Mouse (Mus musculus): ENCODE measurements around the gene Gpa33. TPM values are rescaled to one million over a fixed set of nuclear protein-coding genes. Genes with fewer than 3 reads are reported as not detected.

The Gpa33 gene
- total and polyA plus RNA-seq, 2 experiments from 2014 or later: 0.07 to 0.65 TPM

- Histone ChIP-seq H3K36me3 (replicated peaks; ENCODE audit: control insufficient read depth, insufficient read depth, low read length) (0 out of 2 replicates have a peak, but pooled peaks cover 15% of the 10 kb centered on the region), H3K27ac (ENCODE audit: low read depth) (no peak overlapping the region), H3K4me3 (ENCODE audit: low read depth, low read length) (no peak overlapping the region), H3K9me3 (replicated peaks; ENCODE audit: control insufficient read depth, low read length) (0 out of 2 replicates have a peak, but pooled peaks cover 3% of the 10 kb centered on the region), H3K27me3 (ENCODE audit: control insufficient read depth, insufficient read depth, low read length) (no peaks in the 10 kb centered on the region), H3K4me2 (ENCODE audit: low read depth, low read length) (no peak overlapping the region), H3K9ac (replicated peaks; ENCODE audit: low read depth, low read length) (no peak overlapping the region), H3K4me1 (ENCODE audit: control insufficient read depth, insufficient read depth) (peaks cover 26% of the 10 kb centered on the region)
- no peak for ATAC-seq (ENCODE audit: insufficient read depth, low read depth)
- DNase-seq (ENCODE audit: low spot score): no peak
- TF ChIP-seq CTCF (IDR thresholded peaks at IDR 0.05; ENCODE audit: low read depth): no peak
- 39% methylated on average over 8 of the region's 8 CpGs for WGBS
Observed at GRCm38 (mm10) chr1:166124932-166125593, 5.0 kb upstream of the Gpa33 start.

- peaks cover 31% of the 10 kb centered on the region for H3K4me1 ChIP-seq (ENCODE audit: control insufficient read depth, insufficient read depth)
- no peak for ATAC-seq (ENCODE audit: insufficient read depth, low read depth)
Observed at GRCm38 (mm10) chr1:166126290-166126689, 3.7 kb upstream of the Gpa33 start.

GRCm38 (mm10) chr1:166126795-166127194, 3.2 kb upstream of the Gpa33 start:
- no peak for TF ChIP-seq EP300 (IDR thresholded peaks at IDR 0.05; ENCODE audit: low read depth)
- no peak for TF ChIP-seq CTCF (IDR thresholded peaks at IDR 0.05; ENCODE audit: low read depth)
- 0 out of 2 replicates have a peak, but pooled peaks cover 10% of the 10 kb centered on the region for H3K36me3 ChIP-seq (replicated peaks; ENCODE audit: control insufficient read depth, insufficient read depth, low read length)
- peaks cover 35% of the 10 kb centered on the region for H3K4me1 ChIP-seq (ENCODE audit: control insufficient read depth, insufficient read depth)
- H3K4me3 ChIP-seq (ENCODE audit: low read depth, low read length): peak overlapping the region; percentile 51
- 17% methylated on average over 9 of the region's 9 CpGs for WGBS
- peak overlapping the region; percentile 61 for H3K4me2 ChIP-seq (ENCODE audit: low read depth, low read length)
- H3K9me3 ChIP-seq (replicated peaks; ENCODE audit: control insufficient read depth, low read length): 0 out of 2 replicates have a peak, but pooled peaks cover 3% of the 10 kb centered on the region
- H3K27ac ChIP-seq (ENCODE audit: low read depth): peak overlapping the region; percentile 98
- DNase-seq (ENCODE audit: low spot score): peak; percentile 61
- ATAC-seq (ENCODE audit: insufficient read depth, low read depth): peak; percentile 60
- no peaks in the 10 kb centered on the region for H3K27me3 ChIP-seq (ENCODE audit: control insufficient read depth, insufficient read depth, low read length)
- peak overlapping the region; percentile 76 for H3K9ac ChIP-seq (replicated peaks; ENCODE audit: low read depth, low read length)

More at GRCm38 (mm10) chr1:166126290-166126689, 3.7 kb upstream of the Gpa33 start:
- TF ChIP-seq EP300 (IDR thresholded peaks at IDR 0.05; ENCODE audit: low read depth) (no peak), CTCF (IDR thresholded peaks at IDR 0.05; ENCODE audit: low read depth) (no peak)
- H3K9ac ChIP-seq (replicated peaks; ENCODE audit: low read depth, low read length): no peak overlapping the region
- peak overlapping the region; percentile 51 for H3K4me3 ChIP-seq (ENCODE audit: low read depth, low read length)
- 0 out of 2 replicates have a peak, but pooled peaks cover 10% of the 10 kb centered on the region for H3K36me3 ChIP-seq (replicated peaks; ENCODE audit: control insufficient read depth, insufficient read depth, low read length)
- WGBS: 61% methylated on average over 6 of the region's 6 CpGs
- no peak for DNase-seq (ENCODE audit: low spot score)
- peak overlapping the region; percentile 61 for H3K4me2 ChIP-seq (ENCODE audit: low read depth, low read length)
- no peaks in the 10 kb centered on the region for H3K27me3 ChIP-seq (ENCODE audit: control insufficient read depth, insufficient read depth, low read length)
- 0 out of 2 replicates have a peak, but pooled peaks cover 3% of the 10 kb centered on the region for H3K9me3 ChIP-seq (replicated peaks; ENCODE audit: control insufficient read depth, low read length)
- peak overlapping the region; percentile 98 for H3K27ac ChIP-seq (ENCODE audit: low read depth)

- 13% methylated on average over 4 of the region's 4 CpGs for WGBS
- H3K4me1 ChIP-seq (ENCODE audit: control insufficient read depth, insufficient read depth): peaks cover 39% of the 10 kb centered on the region
- peak within 1 kb of the TSS; percentile 51 for H3K4me3 ChIP-seq (ENCODE audit: low read depth, low read length)
- H3K9ac ChIP-seq (replicated peaks; ENCODE audit: low read depth, low read length): peak within 1 kb of the TSS; percentile 76
- DNase-seq (ENCODE audit: low spot score): peak; percentile 89
- 0 out of 2 replicates have a peak, but pooled peaks have one; percentile 19 for TF ChIP-seq EP300 (IDR thresholded peaks at IDR 0.05; ENCODE audit: low read depth)
- no peak for TF ChIP-seq CTCF (IDR thresholded peaks at IDR 0.05; ENCODE audit: low read depth)
- 0 out of 2 replicates have a peak, but pooled peaks cover 3% of the 10 kb centered on the region for H3K9me3 ChIP-seq (replicated peaks; ENCODE audit: control insufficient read depth, low read length)
- peak within 1 kb of the TSS; percentile 98 for H3K27ac ChIP-seq (ENCODE audit: low read depth)
- peak; percentile 79 for ATAC-seq (ENCODE audit: insufficient read depth, low read depth)
- 0 out of 2 replicates have a peak, but pooled peaks cover 10% of the 10 kb centered on the region for H3K36me3 ChIP-seq (replicated peaks; ENCODE audit: control insufficient read depth, insufficient read depth, low read length)
- peak within 1 kb of the TSS; percentile 61 for H3K4me2 ChIP-seq (ENCODE audit: low read depth, low read length)
- no peaks in the 10 kb centered on the region for H3K27me3 ChIP-seq (ENCODE audit: control insufficient read depth, insufficient read depth, low read length)
Observed at GRCm38 (mm10) chr1:166127719-166128118, 2.3 kb upstream of the Gpa33 start, which contains the start of gene Dusp27. Gene Dusp27, minus strand, starts transcription at chr1:166127922.

GRCm38 (mm10) chr1:166128551-166128950, 1.5 kb upstream of the Gpa33 start:
- TF ChIP-seq CTCF (IDR thresholded peaks at IDR 0.05; ENCODE audit: low read depth): no peak
- TF ChIP-seq EP300 (IDR thresholded peaks at IDR 0.05; ENCODE audit: low read depth): no peak
- no peaks in the 10 kb centered on the region for H3K9me3 ChIP-seq (replicated peaks; ENCODE audit: control insufficient read depth, low read length)
- ATAC-seq (ENCODE audit: insufficient read depth, low read depth) (peak; percentile 71), DNase-seq (ENCODE audit: low spot score) (peak; percentile 87)
- 45% methylated on average over 5 of the region's 5 CpGs for WGBS
- peaks cover 39% of the 10 kb centered on the region for H3K4me1 ChIP-seq (ENCODE audit: control insufficient read depth, insufficient read depth)
- no peaks in the 10 kb centered on the region for H3K27me3 ChIP-seq (ENCODE audit: control insufficient read depth, insufficient read depth, low read length)
- H3K27ac ChIP-seq (ENCODE audit: low read depth): peak overlapping the region; percentile 98
- H3K4me3 ChIP-seq (ENCODE audit: low read depth, low read length): no peak overlapping the region
- 0 out of 2 replicates have a peak, but pooled peaks cover 10% of the 10 kb centered on the region for H3K36me3 ChIP-seq (replicated peaks; ENCODE audit: control insufficient read depth, insufficient read depth, low read length)
- H3K4me2 ChIP-seq (ENCODE audit: low read depth, low read length): 0 out of 2 replicates have a peak overlapping the region, but pooled peaks have one; percentile 40
- H3K9ac ChIP-seq (replicated peaks; ENCODE audit: low read depth, low read length): no peak overlapping the region; the same call in 1 of the 2 replicates
